Mouse (Mus musculus) liver, adult 2 months (tissue): ENCODE measurements around the gene Scn1a. TPM values are rescaled to one million over a fixed set of nuclear protein-coding genes. Genes with fewer than 3 reads are reported as not detected.

Experiments
- DNase-seq: peaks from one replicate; pipeline ENCODE4 v3.0.0-alpha.2; 2011; ENCODE audit warnings: low read depth, low spot score; ENCODE audit errors: extremely low read depth
- H3K27ac ChIP-seq: fragments of 200-500 bp; replicated peaks from 2 replicates; pipeline ENCODE4 v1.5.1; 2012; ENCODE audit warnings: low read depth, mild to moderate bottlenecking, control low read depth, inconsistent platforms, low read length; ENCODE audit not compliant: insufficient read depth
- H3K27me3 ChIP-seq: fragments of 200-500 bp; 2 replicates; pipeline ENCODE4 v1.6.1; 2012; ENCODE audit warnings: mild to moderate bottlenecking, moderate library complexity, low read length, inconsistent platforms; ENCODE audit not compliant: control insufficient read depth, insufficient read depth
- H3K36me3 ChIP-seq: fragments of 200-500 bp; 2 replicates; pipeline ENCODE4 v1.6.1; 2012; ENCODE audit warnings: low read length, inconsistent platforms; ENCODE audit not compliant: control insufficient read depth, insufficient read depth
- H3K4me1 ChIP-seq: fragments of 200-500 bp; 2 replicates; pipeline ENCODE4 v1.6.1; 2011; ENCODE audit warnings: low read length; ENCODE audit not compliant: control insufficient read depth, insufficient read depth
- H3K4me3 ChIP-seq: fragments of 200-500 bp; 2 replicates; pipeline ENCODE4 v1.5.1; 2011; ENCODE audit warnings: low read depth, mild to moderate bottlenecking, control low read depth, low read length, moderate library complexity; ENCODE audit not compliant: insufficient read depth
- H3K79me2 ChIP-seq: fragments of 200-500 bp; 2 replicates; pipeline ENCODE4 v1.6.1; 2012; ENCODE audit warnings: inconsistent platforms, mild to moderate bottlenecking, low read length, moderate library complexity; ENCODE audit not compliant: control insufficient read depth, insufficient read depth
- H3K9ac ChIP-seq: fragments of 200-500 bp; 2 replicates; pipeline ENCODE4 v1.6.1; 2012; ENCODE audit warnings: low read depth, mild to moderate bottlenecking, control low read depth, inconsistent platforms, low read length
- CTCF ChIP-seq: fragments of 200-500 bp; IDR thresholded peaks from 2 replicates; pipeline ENCODE4 v1.5.1; 2011; ENCODE audit warnings: low read depth, low read length, control low read depth
- POLR2A ChIP-seq: fragments of 200-500 bp; IDR thresholded peaks from 2 replicates; pipeline ENCODE4 v1.6.1; 2011; ENCODE audit warnings: low read length, control low read depth; ENCODE audit not compliant: insufficient read depth; ENCODE audit errors: extremely low read depth
- WGBS: fragments of 180-500 bp; shearing (Covaris S2); methylation state at CpG from one replicate; pipeline ENCODE4 v1.1.7; 2018; 5-methylcytosine and 5-hydroxymethylcytosine counted together
- polyA plus RNA-seq: library from polyadenylated mRNA; depleted of rRNA; stranded (reverse); fragments of >200 nt; gene quantifications from 2 replicates; pipeline ENCODE4 v1.2.3, GENCODE M21; 2012; rRNA removed
- total RNA-seq: library from RNA; depleted of rRNA; stranded (reverse); fragments of >200 nt; gene quantifications from 2 replicates; pipeline ENCODE4 v1.2.3, GENCODE M21; 2014; rRNA removed

The Scn1a gene
- total and polyA plus RNA-seq, 2 experiments = not detected

DNA sequence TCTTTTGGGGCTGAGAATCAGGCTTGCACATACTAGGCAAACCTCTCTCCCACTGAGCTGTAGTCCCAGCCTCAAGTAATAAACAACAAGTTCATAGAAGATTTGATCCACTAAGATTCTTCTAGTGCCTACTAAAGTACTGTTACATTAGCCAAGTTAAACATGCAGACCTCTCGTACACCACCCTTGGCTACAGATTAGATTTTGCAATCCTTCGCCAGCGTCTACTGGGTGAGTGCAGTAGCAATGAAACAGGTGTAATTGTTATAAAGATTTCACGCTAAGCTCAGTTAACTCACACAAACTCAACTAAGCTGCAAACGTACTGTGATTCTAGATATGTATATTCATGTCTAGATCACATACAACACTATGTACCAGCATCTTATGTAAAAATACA lies 201.8 kb downstream of the Scn1a start:
- 79% methylated on average over 5 of the region's 5 CpGs for WGBS
- no peaks in the 10 kb centered on the region for H3K4me1 ChIP-seq
- no peak for TF ChIP-seq POLR2A
- TF ChIP-seq CTCF = no peak
- H3K79me2 ChIP-seq = no peaks in the 10 kb centered on the region
- no peak overlapping the region for H3K9ac ChIP-seq
- no peak overlapping the region for H3K4me3 ChIP-seq
- H3K36me3 ChIP-seq = peaks cover 10% of the 10 kb centered on the region; the same call in 1 of the 2 replicates
- no peak overlapping the region for H3K27ac ChIP-seq
- no peaks in the 10 kb centered on the region for H3K27me3 ChIP-seq
- DNase-seq = no peak

DNA sequence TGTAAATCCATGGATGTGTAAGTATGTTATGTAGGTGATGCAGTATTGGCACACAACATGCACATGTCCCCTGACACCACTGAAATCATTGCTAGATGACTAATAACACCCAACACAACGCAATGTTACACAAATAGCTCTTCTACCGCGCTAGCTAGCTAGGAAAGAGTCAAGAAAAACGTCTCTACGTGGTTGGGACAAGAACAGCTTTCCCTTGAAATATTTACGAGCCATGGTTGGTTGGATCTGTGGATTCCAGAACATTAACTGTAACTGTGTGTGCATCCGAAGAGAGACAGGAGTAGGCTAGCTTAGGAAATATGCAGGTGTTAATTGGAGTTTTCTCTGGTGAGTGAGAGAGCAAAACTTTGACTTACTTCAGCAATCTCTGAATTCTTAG lies 219.7 kb downstream of the Scn1a start:
- Histone ChIP-seq H3K36me3 (peaks cover 7% of the 10 kb centered on the region), H3K9ac (no peak overlapping the region), H3K4me1 (no peaks in the 10 kb centered on the region), H3K27me3 (no peaks in the 10 kb centered on the region), H3K79me2 (no peaks in the 10 kb centered on the region), H3K4me3 (no peak overlapping the region), H3K27ac (no peak overlapping the region)
- no peak for TF ChIP-seq CTCF
- TF ChIP-seq POLR2A = no peak
- no peak for DNase-seq
- 97% methylated on average over 7 of the region's 7 CpGs for WGBS

Other genes with a start within 250 kb of the Scn1a start
- 3.6 and 3.7 TPM in 2 replicates for gene Ttc21b, start 184.2 kb downstream of the Scn1a start, total RNA-seq
- 0.98 and 1.0 TPM in 2 replicates for gene Ttc21b, start 184.2 kb downstream of the Scn1a start, polyA plus RNA-seq
- gene Scn9a, start 194.1 kb upstream of the Scn1a start, total RNA-seq = not detected in 2 replicates
- not detected in 2 replicates for gene Scn9a, start 194.1 kb upstream of the Scn1a start, polyA plus RNA-seq